10 mouse cellular contexts compared by ENCODE assay signal in genomic region chr5:149209328-149209727, GRCm38 (mm10). TPM values are rescaled to one million over a fixed set of nuclear protein-coding genes. Genes with fewer than 3 reads are reported as not detected.
DNase-seq lines count a peak whose midpoint lies in the region; ATAC-seq lines count a peak whose summit lies in the region.
"Had no signal": no experiment of that assay in that cellular context is flagged by ENCODE, and none has a peak within 500 bp of the region (broad histone marks: within the 10 kb centered on the region; RNA-seq: fewer than 3 reads in every experiment).

No protein-coding gene starts in this region.

- WGBS in lung, embryonic 15.5 days = 51% methylated on average over 8 of the region's 8 CpGs
- 28% methylated on average over 8 of the region's 8 CpGs for WGBS in hindbrain, embryonic 11.5 days
- WGBS in neural tube, embryonic 14.5 days = 19% methylated on average over 8 of the region's 8 CpGs

- H3K4me3 ChIP-seq in lung, embryonic 15.5 days = no peak overlapping the region
- no peak overlapping the region for H3K4me3 ChIP-seq in hindbrain, embryonic 11.5 days (ENCODE audit: low read depth, low read length)
- H3K4me3 ChIP-seq in neural tube, embryonic 14.5 days (ENCODE audit: low read depth, low read length) = no peak overlapping the region
- H3K4me3 ChIP-seq: embryonic facial prominence, embryonic 12.5 days; left cerebral cortex, adult 2 months; liver, embryonic 15.5 days had no signal

- ATAC-seq in lung, embryonic 15.5 days (ENCODE audit: borderline replicate concordance, extremely low read depth, low FRiP score, low TSS enrichment) = peak; percentile 63; the same call in 1 of the 2 replicates
- peak; percentile 92 for ATAC-seq in hindbrain, embryonic 11.5 days (ENCODE audit: low FRiP score)
- peak; percentile 49; the same call in 1 of the 2 replicates for ATAC-seq in megakaryocyte-erythroid progenitor cell, adult 5-6 weeks (replicated peaks; ENCODE audit: low FRiP score, low TSS enrichment, poor library complexity, severe bottlenecking)
- ATAC-seq in neural tube, embryonic 14.5 days (ENCODE audit: low read depth) = peak; percentile 49; the same call in 1 of the 2 replicates

- H3K27ac ChIP-seq in lung, embryonic 15.5 days = no peak overlapping the region
- H3K27ac ChIP-seq in hindbrain, embryonic 11.5 days (ENCODE audit: low read depth, low read length) = 0 out of 2 replicates have a peak overlapping the region, but pooled peaks have one; percentile 1
- no peak overlapping the region for H3K27ac ChIP-seq in neural tube, embryonic 14.5 days (ENCODE audit: low read depth, low read length)
- H3K27ac ChIP-seq: embryonic facial prominence, embryonic 12.5 days; left cerebral cortex, adult 2 months; liver, embryonic 15.5 days had no signal

- H3K4me1 ChIP-seq in lung, embryonic 15.5 days = peaks cover 16% of the 10 kb centered on the region
- no peaks in the 10 kb centered on the region; the same call in 1 of the 2 replicates for H3K4me1 ChIP-seq in hindbrain, embryonic 11.5 days (replicated peaks; ENCODE audit: control insufficient read depth, insufficient read depth, low read length)
- no peaks in the 10 kb centered on the region for H3K4me1 ChIP-seq in neural tube, embryonic 14.5 days (ENCODE audit: control insufficient read depth, insufficient read depth, low read length)

- no peak for DNase-seq in lung, adult 18-20 months
- DNase-seq in hindbrain, embryonic 11.5 days (ENCODE audit: low spot score) = peak; percentile 81
- no peak for DNase-seq in adrenal gland, postnatal 14 days
- DNase-seq in T-cell, adult 2 months (ENCODE audit: low spot score) = no peak

- no peaks in the 10 kb centered on the region for H3K27me3 ChIP-seq in lung, embryonic 15.5 days
- peaks cover 2% of the 10 kb centered on the region; the same call in 1 of the 2 replicates for H3K27me3 ChIP-seq in hindbrain, embryonic 11.5 days (ENCODE audit: control insufficient read depth, insufficient read depth, low read length)
- H3K27me3 ChIP-seq in neural tube, embryonic 14.5 days (ENCODE audit: control insufficient read depth, insufficient read depth, low read length) = no peaks in the 10 kb centered on the region
- H3K27me3 ChIP-seq: embryonic facial prominence, embryonic 12.5 days; liver, embryonic 15.5 days had no signal

- H3K4me2 ChIP-seq in lung, embryonic 15.5 days = no peak overlapping the region
- H3K4me2 ChIP-seq in hindbrain, embryonic 11.5 days (replicated peaks; ENCODE audit: low read depth, low read length) = no peak overlapping the region
- H3K4me2 ChIP-seq in neural tube, embryonic 14.5 days (ENCODE audit: low read depth, low read length) = no peak overlapping the region
- H3K4me2 ChIP-seq: embryonic facial prominence, embryonic 12.5 days; liver, embryonic 15.5 days had no signal

- peaks cover 65% of the 10 kb centered on the region for H3K36me3 ChIP-seq in lung, embryonic 15.5 days
- H3K36me3 ChIP-seq in hindbrain, embryonic 11.5 days (ENCODE audit: control insufficient read depth, insufficient read depth, low read length) = peaks cover 11% of the 10 kb centered on the region
- peaks cover 50% of the 10 kb centered on the region for H3K36me3 ChIP-seq in neural tube, embryonic 14.5 days (ENCODE audit: control insufficient read depth, insufficient read depth, low read length)

- no peak overlapping the region for H3K9ac ChIP-seq in lung, embryonic 15.5 days
- no peak overlapping the region for H3K9ac ChIP-seq in hindbrain, embryonic 11.5 days (ENCODE audit: low read depth, low read length)
- no peak overlapping the region for H3K9ac ChIP-seq in neural tube, embryonic 14.5 days (replicated peaks; ENCODE audit: low read depth, low read length)
- H3K9ac ChIP-seq: embryonic facial prominence, embryonic 12.5 days; liver, embryonic 15.5 days had no signal

- no peaks in the 10 kb centered on the region for H3K9me3 ChIP-seq in lung, embryonic 15.5 days
- H3K9me3 ChIP-seq in hindbrain, embryonic 11.5 days (ENCODE audit: control insufficient read depth, low read length) = no peaks in the 10 kb centered on the region
- H3K9me3 ChIP-seq in neural tube, embryonic 14.5 days (ENCODE audit: control insufficient read depth, low read length) = no peaks in the 10 kb centered on the region
- H3K9me3 ChIP-seq: embryonic facial prominence, embryonic 12.5 days; liver, embryonic 15.5 days had no signal

RNA-seq across cellular contexts. Expression of gene Hmgb1, which starts 25.0 kb away (rescaled TPM):
- 1,537 and 1,564 TPM in 2 replicates for polyA plus RNA-seq in lung, embryonic 15.5 days (2015; fragmentation: Nextera tagmentation; extraction: Ambion mirVana)
- polyA plus RNA-seq in hindbrain, embryonic 11.5 days (2014; fragmentation: Nextera tagmentation; extraction: Ambion mirVana) = 1,633 and 1,649 TPM in 2 replicates
- total RNA-seq in megakaryocyte-erythroid progenitor cell, adult 5-6 weeks (2014; fragmentation: Nextera tagmentation) = 800 and 835 TPM in 2 replicates
- total RNA-seq in megakaryocyte-erythroid progenitor cell, adult 5-6 weeks (2017) = 1,093 and 1,199 TPM in 2 replicates
- polyA plus RNA-seq in neural tube, embryonic 14.5 days (2014; fragmentation: Nextera tagmentation; extraction: Ambion mirVana) = 766 and 814 TPM in 2 replicates
- total RNA-seq in adrenal gland, postnatal 14 days (2021) = 199 and 236 TPM in 2 replicates

RNA-seq across cellular contexts. Expression of gene Uspl1, which starts 25.2 kb away (rescaled TPM):
- polyA plus RNA-seq in lung, embryonic 15.5 days (2015; fragmentation: Nextera tagmentation; extraction: Ambion mirVana) = 37.0 and 39.0 TPM in 2 replicates
- polyA plus RNA-seq in hindbrain, embryonic 11.5 days (2014; fragmentation: Nextera tagmentation; extraction: Ambion mirVana) = 73.7 and 79.9 TPM in 2 replicates
- total RNA-seq in megakaryocyte-erythroid progenitor cell, adult 5-6 weeks (2014; fragmentation: Nextera tagmentation) = 62.8 and 64.3 TPM in 2 replicates
- total RNA-seq in megakaryocyte-erythroid progenitor cell, adult 5-6 weeks (2017) = 56.6 and 66.9 TPM in 2 replicates
- polyA plus RNA-seq in neural tube, embryonic 14.5 days (2014; fragmentation: Nextera tagmentation; extraction: Ambion mirVana) = 68.5 and 71.3 TPM in 2 replicates
- 27.8 and 30.3 TPM in 2 replicates for total RNA-seq in adrenal gland, postnatal 14 days (2021)

RNA-seq across cellular contexts. Expression of gene Alox5ap, which starts 55.2 kb away (rescaled TPM):
- polyA plus RNA-seq in lung, embryonic 15.5 days (2015; fragmentation: Nextera tagmentation; extraction: Ambion mirVana) = 19.9 and 22.4 TPM in 2 replicates
- 5.6 and 6.9 TPM in 2 replicates for polyA plus RNA-seq in hindbrain, embryonic 11.5 days (2014; fragmentation: Nextera tagmentation; extraction: Ambion mirVana)
- total RNA-seq in megakaryocyte-erythroid progenitor cell, adult 5-6 weeks (2014; fragmentation: Nextera tagmentation) = 8.8 and 11.6 TPM in 2 replicates
- total RNA-seq in megakaryocyte-erythroid progenitor cell, adult 5-6 weeks (2017) = 20.9 and 41.6 TPM in 2 replicates
- 11.0 and 13.3 TPM in 2 replicates for polyA plus RNA-seq in neural tube, embryonic 14.5 days (2014; fragmentation: Nextera tagmentation; extraction: Ambion mirVana)
- total RNA-seq in adrenal gland, postnatal 14 days (2021) = 7.8 and 17.6 TPM in 2 replicates
